Mouse (Mus musculus) layer of hippocampus, adult 2 months (tissue): ENCODE results near the gene 1700003F12Rik. TPM values are rescaled to one million over a fixed set of nuclear protein-coding genes. Genes with fewer than 3 reads are reported as not detected.

Experiments used
- DNase-seq, 2 experiments: peaks; one replicate each; pipeline ENCODE4 v3.0.0; 2022; ENCODE audit warnings: low spot score in 2 of 2
- H3K27ac ChIP-seq: fragments of 200-600 bp; 2 replicates; pipeline ENCODE4 v1.8.1; 2022
- H3K4me3 ChIP-seq: fragments of 200-600 bp; 2 replicates; pipeline ENCODE4 v1.8.1; 2022; ENCODE audit warnings: mild to moderate bottlenecking
- CTCF ChIP-seq: fragments of 200-600 bp; conservative IDR thresholded peaks from 2 replicates; pipeline ENCODE4 v1.8.1; 2022; ENCODE audit warnings: antibody characterized with exemption, mild to moderate bottlenecking, moderate library complexity
- total RNA-seq, 2 experiments: library from RNA; stranded (reverse); gene quantifications; 2 replicates each; pipeline ENCODE4 v1.2.3; 2021

The 1700003F12Rik gene
- total RNA-seq, 2 experiments from 2014 or later, result 1.4 TPM; not detected in 1

GRCm38 (mm10) chr2:154570666-154571065 is 23.8 kb downstream of the 1700003F12Rik start:
- TF ChIP-seq CTCF, result no peak
- H3K4me3 ChIP-seq, result no peak overlapping the region
- H3K27ac ChIP-seq, result no peak overlapping the region
- DNase-seq, result no peak

GRCm38 (mm10) chr2:154571266-154571665 is 24.4 kb downstream of the 1700003F12Rik start:
- TF ChIP-seq CTCF, result no peak
- DNase-seq, result no peak
- no peak overlapping the region for H3K27ac ChIP-seq
- no peak overlapping the region for H3K4me3 ChIP-seq

- no peak for DNase-seq
- TF ChIP-seq CTCF, result no peak
- H3K4me3 ChIP-seq, result no peak overlapping the region
- H3K27ac ChIP-seq, result no peak overlapping the region
Measured at GRCm38 (mm10) chr2:154571976-154572375, 25.1 kb downstream of the 1700003F12Rik start.

GRCm38 (mm10) chr2:154572996-154573395 is 26.1 kb downstream of the 1700003F12Rik start:
- Histone ChIP-seq H3K4me3 (no peak overlapping the region), H3K27ac (no peak overlapping the region)
- no peak for DNase-seq
- TF ChIP-seq CTCF, result no peak

DNA sequence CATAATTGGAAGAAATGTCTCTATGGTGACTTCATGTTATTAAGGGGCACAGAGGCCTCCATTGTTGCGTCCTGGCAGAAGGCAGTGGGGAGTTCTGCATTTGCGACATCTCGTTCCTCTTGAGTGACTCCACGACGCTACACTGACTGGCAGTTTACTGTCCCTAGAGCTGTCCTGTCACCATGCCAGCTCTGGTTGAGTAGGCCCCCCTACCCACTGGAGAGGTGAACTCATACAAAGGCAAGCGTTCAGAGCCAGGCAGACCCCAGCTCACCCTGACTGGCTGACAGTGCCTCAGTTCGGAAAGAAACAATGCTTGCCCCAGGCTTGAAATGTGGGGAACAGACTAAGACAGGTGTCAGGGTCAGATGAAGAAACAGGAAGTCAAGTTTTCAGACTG is 27.4 kb downstream of the 1700003F12Rik start:
- Histone ChIP-seq H3K27ac (no peak overlapping the region), H3K4me3 (no peak overlapping the region)
- no peak for TF ChIP-seq CTCF
- no peak for DNase-seq

DNA sequence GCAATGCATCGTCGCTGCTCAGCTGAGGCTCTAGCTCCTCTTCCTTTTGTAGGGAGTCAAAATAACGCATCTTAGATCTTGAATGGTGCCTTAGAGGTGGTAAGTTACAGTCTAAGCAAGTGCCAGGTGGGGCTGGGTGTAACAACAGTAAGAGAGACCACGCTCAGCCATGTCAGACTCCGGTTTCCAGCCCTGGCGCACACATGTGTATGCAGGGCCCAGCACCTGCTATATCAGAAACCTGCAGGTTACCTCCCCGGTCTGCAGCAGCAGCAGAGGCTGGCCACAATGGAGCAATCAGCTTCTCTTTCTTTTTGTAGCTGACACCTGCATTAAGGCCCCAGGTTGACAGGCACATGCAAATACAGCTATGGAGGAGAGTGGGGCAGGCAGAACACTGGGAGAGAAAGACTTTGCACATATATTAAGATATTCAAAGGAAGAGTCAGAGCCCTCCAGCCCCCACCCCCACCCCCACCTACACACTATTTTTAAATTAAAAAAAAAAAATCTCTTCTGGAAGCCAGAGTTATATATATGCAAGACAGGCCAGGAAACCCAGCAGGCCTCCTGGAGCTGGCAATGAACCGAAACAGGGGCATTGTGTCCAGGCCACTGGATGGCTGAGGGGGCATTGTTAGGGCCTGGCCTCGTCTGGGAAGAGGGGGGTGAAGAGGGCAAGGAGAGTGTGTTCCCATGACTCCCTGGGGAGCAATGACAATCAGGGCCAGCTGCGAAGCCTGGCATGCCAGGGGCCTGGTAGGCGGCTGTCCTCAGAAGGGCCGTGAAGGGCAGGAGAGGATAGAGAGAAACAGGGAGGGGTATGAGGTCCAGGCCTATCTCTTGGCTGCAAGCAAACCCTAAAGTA is 30.2 kb downstream of the 1700003F12Rik start:
- Histone ChIP-seq H3K4me3 (no peak overlapping the region), H3K27ac (no peak overlapping the region)
- TF ChIP-seq CTCF, result no peak
- no peak for DNase-seq

- no peak for TF ChIP-seq CTCF
- Histone ChIP-seq H3K4me3 (no peak overlapping the region), H3K27ac (no peak overlapping the region)
- DNase-seq, result no peak
Measured at GRCm38 (mm10) chr2:154577744-154578067, 30.8 kb downstream of the 1700003F12Rik start.

DNA sequence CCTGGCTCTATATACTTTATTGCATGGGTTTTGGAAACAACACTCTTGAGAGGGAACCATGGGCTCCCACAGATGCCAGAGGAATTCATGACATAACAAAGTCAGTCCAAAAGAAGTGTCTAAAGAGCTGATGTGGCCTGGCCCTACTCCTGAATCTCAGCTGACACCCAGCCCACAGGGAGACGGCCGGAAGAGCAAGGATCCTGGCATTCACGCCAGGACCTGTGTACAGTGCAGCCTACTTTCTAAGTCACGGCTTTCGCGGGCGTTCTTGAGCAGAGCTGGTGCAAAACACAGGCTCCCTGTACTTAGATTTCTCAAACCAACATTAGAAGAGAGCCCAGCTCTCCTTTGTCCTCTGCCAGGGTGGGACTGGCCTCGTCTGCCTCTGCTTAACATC is 33.7 kb downstream of the 1700003F12Rik start:
- Histone ChIP-seq H3K27ac (no peak overlapping the region), H3K4me3 (no peak overlapping the region)
- DNase-seq, result no peak
- TF ChIP-seq CTCF, result no peak

DNA sequence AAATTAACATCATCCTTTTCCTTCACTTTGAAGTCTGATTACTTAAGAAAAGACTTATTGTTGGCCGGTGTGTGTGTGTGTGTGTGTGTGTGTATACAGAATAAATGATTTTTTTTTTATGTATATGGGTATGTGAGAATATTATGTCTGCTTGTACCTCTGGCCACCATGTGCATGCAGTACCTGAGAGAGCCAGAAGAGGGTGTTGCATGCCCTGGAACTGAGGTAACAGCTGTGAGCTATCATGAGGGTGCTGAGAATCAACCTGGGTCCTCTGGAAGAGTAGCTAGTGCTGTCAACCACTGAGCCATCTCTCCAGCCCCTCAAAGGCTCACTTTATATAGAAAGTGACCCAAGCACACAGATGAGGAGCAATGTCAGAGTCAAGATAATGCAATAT is 34.5 kb downstream of the 1700003F12Rik start:
- Histone ChIP-seq H3K4me3 (no peak overlapping the region), H3K27ac (no peak overlapping the region)
- TF ChIP-seq CTCF, result peak; percentile 39
- DNase-seq, result no peak

GRCm38 (mm10) chr2:154583906-154584872 is 37.3 kb downstream of the 1700003F12Rik start:
- peak overlapping the region; percentile 43; the same call in 1 of the 2 replicates for H3K27ac ChIP-seq
- DNase-seq, result peak; percentile 93 to 94

DNA sequence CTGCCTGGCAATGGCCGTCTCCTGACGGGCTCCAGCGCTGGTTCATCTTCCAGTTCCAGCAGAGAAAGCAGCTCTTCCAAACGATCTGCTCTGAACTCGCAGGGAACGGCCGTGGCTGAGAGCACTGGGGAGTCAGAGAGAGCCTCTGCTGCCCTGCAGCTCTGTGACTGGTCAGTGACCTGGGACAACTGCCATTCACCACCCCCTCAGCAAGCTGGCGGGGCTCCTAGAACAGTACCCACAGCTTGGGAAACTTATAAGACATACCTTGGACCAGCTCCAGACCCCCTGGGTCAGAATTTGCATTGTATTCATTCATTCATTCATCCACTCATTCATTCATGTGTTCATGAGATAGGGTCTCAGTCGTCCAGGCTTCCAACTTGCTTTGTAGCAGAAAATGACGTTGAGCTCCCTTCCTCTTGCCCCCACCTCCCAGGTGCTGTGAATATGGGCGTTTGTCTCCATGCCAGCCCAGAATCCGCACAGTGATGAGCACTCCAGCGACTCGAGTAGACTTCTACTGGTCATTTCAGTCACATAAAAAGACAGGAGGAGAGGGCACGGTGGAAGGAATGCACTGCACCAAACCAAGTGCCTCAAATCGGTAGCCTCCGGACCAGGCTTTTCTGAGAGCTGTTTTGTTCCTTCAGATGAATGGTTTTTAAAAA is 38.2 kb downstream of the 1700003F12Rik start:
- Histone ChIP-seq H3K27ac (peak overlapping the region; percentile 43; the same call in 1 of the 2 replicates), H3K4me3 (no peak overlapping the region)
- no peak for TF ChIP-seq CTCF
- DNase-seq, result no peak

More at GRCm38 (mm10) chr2:154583906-154584872, 37.3 kb downstream of the 1700003F12Rik start:
- TF ChIP-seq CTCF, result no peak
- no peak overlapping the region for H3K4me3 ChIP-seq

GRCm38 (mm10) chr2:154586405-154586804 is 39.5 kb downstream of the 1700003F12Rik start:
- no peak overlapping the region for H3K4me3 ChIP-seq
- TF ChIP-seq CTCF, result peak; percentile 66
- no peak overlapping the region for H3K27ac ChIP-seq
- DNase-seq, result peak in 1 of 2 experiments; percentile 47
